Mouse (Mus musculus) limb, embryonic 14.5 days (tissue): ENCODE results near the gene Rpl23. TPM values are rescaled to one million over a fixed set of nuclear protein-coding genes. Genes with fewer than 3 reads are reported as not detected.

Experiments
- ATAC-seq: fragments of 200-750 bp; cut with Nextera tagmentation; 2 replicates; pipeline ENCODE4 v1.8.0; 2017; ENCODE audit warnings: low read depth, moderate number of reproducible peaks, moderate TSS enrichment; ENCODE audit not compliant: low FRiP score
- DNase-seq: peaks from one replicate; pipeline ENCODE4 v3.0.0-alpha.2; 2015; ENCODE audit warnings: low spot score
- H3K27ac ChIP-seq: fragments of 300-500 bp; sonication (generic); replicated peaks from 2 replicates; pipeline ENCODE4 v1.5.1; 2014; ENCODE audit warnings: low read depth, mild to moderate bottlenecking, low read length, moderate library complexity, mixed read lengths
- H3K27me3 ChIP-seq: fragments of 300-500 bp; sonication (generic); 2 replicates; pipeline ENCODE4 v1.6.1; 2014; ENCODE audit warnings: low read length, mixed read lengths; ENCODE audit not compliant: control insufficient read depth, insufficient read depth
- H3K36me3 ChIP-seq: fragments of 300-500 bp; sonication (generic); 2 replicates; pipeline ENCODE4 v1.6.1; 2014; ENCODE audit warnings: mild to moderate bottlenecking, low read length, moderate library complexity, mixed read lengths; ENCODE audit not compliant: control insufficient read depth, insufficient read depth
- H3K4me1 ChIP-seq: fragments of 300-500 bp; sonication (generic); 2 replicates; pipeline ENCODE4 v1.6.1; 2014; ENCODE audit warnings: antibody characterized with exemption, low read length, mixed read lengths; ENCODE audit not compliant: control insufficient read depth, insufficient read depth
- H3K4me2 ChIP-seq: fragments of 300-500 bp; sonication (generic); replicated peaks from 2 replicates; pipeline ENCODE4 v1.6.1; 2014; ENCODE audit warnings: low read depth, mild to moderate bottlenecking, low read length, moderate library complexity; ENCODE audit not compliant: severe bottlenecking
- H3K4me3 ChIP-seq: fragments of 300-500 bp; sonication (generic); replicated peaks from 2 replicates; pipeline ENCODE4 v1.5.1; 2014; ENCODE audit warnings: low read length
- H3K9ac ChIP-seq: fragments of 300-500 bp; sonication (generic); 2 replicates; pipeline ENCODE4 v1.6.1; 2014; ENCODE audit warnings: mild to moderate bottlenecking, low read depth, low read length, moderate library complexity; ENCODE audit not compliant: severe bottlenecking
- H3K9me3 ChIP-seq: fragments of 300-500 bp; sonication (generic); 2 replicates; pipeline ENCODE4 v1.6.1; 2016; ENCODE audit warnings: low read length; ENCODE audit not compliant: control insufficient read depth
- POLR2A ChIP-seq: fragments of 200-500 bp; IDR thresholded peaks from 2 replicates; pipeline ENCODE4 v1.8.0; 2012; ENCODE audit warnings: inconsistent platforms, mild to moderate bottlenecking, moderate library complexity, borderline replicate concordance; ENCODE audit not compliant: insufficient read depth, insufficient read length; ENCODE audit errors: extremely low read depth
- WGBS: fragments of 180-500 bp; shearing (Covaris S2); extraction: QIAGEN DNeasy Blood & Tissue Kit; methylation state at CpG from one replicate; pipeline ENCODE4 v1.1.7; 2014; 5-methylcytosine and 5-hydroxymethylcytosine counted together
- microRNA-seq: library from miRNA; unstranded; fragments of <30 nt; microRNA quantifications from one replicate; pipeline ENCODE4, GENCODE M21; 2016
- polyA plus RNA-seq, 2 experiments: library from polyadenylated mRNA; depleted of rRNA in 1 of 2; stranded (reverse) in 1 of 2; unstranded in 1 of 2; fragments of >200 nt; fragmentation: Nextera tagmentation in 1 of 2; extraction: Ambion mirVana in 1 of 2; gene quantifications; 2 replicates each; pipeline versions ENCODE4 v1.2.1 to v1.2.3; 2012 to 2014

Gene Rpl23
- polyA plus RNA-seq, 2 experiments: 764 to 903 TPM

GRCm38 (mm10) chr11:97728730-97729129, 53.5 kb downstream of the Rpl23 start:
- WGBS: 58% methylated on average over 7 of the region's 7 CpGs

GRCm38 (mm10) chr11:97728311-97728710, 53.9 kb downstream of the Rpl23 start:
- no peak overlapping the region for H3K4me3 ChIP-seq
- peaks cover 84% of the 10 kb centered on the region for H3K36me3 ChIP-seq
- DNase-seq (no peak), ATAC-seq (no peak)
- H3K9me3 ChIP-seq: no peaks in the 10 kb centered on the region
- no peak overlapping the region for H3K27ac ChIP-seq
- no peak overlapping the region for H3K4me2 ChIP-seq
- WGBS: 51% methylated on average over 7 of the region's 7 CpGs
- no peaks in the 10 kb centered on the region for H3K4me1 ChIP-seq
- H3K27me3 ChIP-seq: no peaks in the 10 kb centered on the region
- no peak overlapping the region for H3K9ac ChIP-seq
- TF ChIP-seq POLR2A: no peak

More at GRCm38 (mm10) chr11:97728730-97729129, 53.5 kb downstream of the Rpl23 start:
- ATAC-seq (no peak), DNase-seq (no peak)
- H3K4me3 ChIP-seq: no peak overlapping the region
- no peak overlapping the region for H3K4me2 ChIP-seq
- H3K9me3 ChIP-seq: no peaks in the 10 kb centered on the region
- 0 out of 2 replicates have a peak, but pooled peaks cover 2% of the 10 kb centered on the region for H3K4me1 ChIP-seq
- no peak for TF ChIP-seq POLR2A
- H3K9ac ChIP-seq: no peak overlapping the region
- H3K27ac ChIP-seq: no peak overlapping the region
- no peaks in the 10 kb centered on the region for H3K27me3 ChIP-seq
- peaks cover 79% of the 10 kb centered on the region for H3K36me3 ChIP-seq

Small RNAs within 50 kb of the gene (microRNA-seq; reads per million reads assigned to microRNA genes)
- gene Mir8102: not detected

Other genes starting within 250 kb of the Rpl23 start
- 4.0 and 5.1 TPM in 2 replicates for gene Srcin1, start 206.3 kb downstream of the Rpl23 start, polyA plus RNA-seq (2012; rRNA removed)
- gene Srcin1, start 206.3 kb downstream of the Rpl23 start, polyA plus RNA-seq (2014; fragmentation: Nextera tagmentation; extraction: Ambion mirVana): 0.39 and 0.53 TPM in 2 replicates
- 6.6 and 9.2 TPM in 2 replicates for gene Epop, start 152.7 kb downstream of the Rpl23 start, polyA plus RNA-seq (2012; rRNA removed)
- 4.4 and 4.8 TPM in 2 replicates for gene Epop, start 152.7 kb downstream of the Rpl23 start, polyA plus RNA-seq (2014; fragmentation: Nextera tagmentation; extraction: Ambion mirVana)
- gene Mllt6, start 119.0 kb downstream of the Rpl23 start, polyA plus RNA-seq (2012; rRNA removed): 28.6 and 36.0 TPM in 2 replicates
- 4.9 and 6.1 TPM in 2 replicates for gene Mllt6, start 119.0 kb downstream of the Rpl23 start, polyA plus RNA-seq (2014; fragmentation: Nextera tagmentation; extraction: Ambion mirVana)
- gene Cisd3, start 96.6 kb downstream of the Rpl23 start, polyA plus RNA-seq (2012; rRNA removed): 11.7 and 13.3 TPM in 2 replicates
- gene Cisd3, start 96.6 kb downstream of the Rpl23 start, polyA plus RNA-seq (2014; fragmentation: Nextera tagmentation; extraction: Ambion mirVana): 13.6 and 14.9 TPM in 2 replicates
- 130 and 179 TPM in 2 replicates for gene Pcgf2, start 81.9 kb downstream of the Rpl23 start, polyA plus RNA-seq (2012; rRNA removed)
- gene Pcgf2, start 81.9 kb downstream of the Rpl23 start, polyA plus RNA-seq (2014; fragmentation: Nextera tagmentation; extraction: Ambion mirVana): 18.1 and 21.5 TPM in 2 replicates
- gene Psmb3, start 79.0 kb downstream of the Rpl23 start, polyA plus RNA-seq (2012; rRNA removed): 368 and 421 TPM in 2 replicates
- 489 and 508 TPM in 2 replicates for gene Psmb3, start 79.0 kb downstream of the Rpl23 start, polyA plus RNA-seq (2014; fragmentation: Nextera tagmentation; extraction: Ambion mirVana)
- 34.4 and 37.4 TPM in 2 replicates for gene Pip4k2b, start 37.7 kb downstream of the Rpl23 start, polyA plus RNA-seq (2012; rRNA removed)
- 2.2 and 2.3 TPM in 2 replicates for gene Pip4k2b, start 37.7 kb downstream of the Rpl23 start, polyA plus RNA-seq (2014; fragmentation: Nextera tagmentation; extraction: Ambion mirVana)
- gene Cwc25, start 15.9 kb downstream of the Rpl23 start, polyA plus RNA-seq (2012; rRNA removed): 20.6 and 22.0 TPM in 2 replicates
- 11.6 and 11.7 TPM in 2 replicates for gene Cwc25, start 15.9 kb downstream of the Rpl23 start, polyA plus RNA-seq (2014; fragmentation: Nextera tagmentation; extraction: Ambion mirVana)
- gene 1700001P01Rik, start 6.5 kb downstream of the Rpl23 start, polyA plus RNA-seq (2012; rRNA removed): 0.34 TPM in 1 of 2 replicates, not detected in the other
- 0.35 TPM in 1 of 2 replicates, not detected in the other for gene 1700001P01Rik, start 6.5 kb downstream of the Rpl23 start, polyA plus RNA-seq (2014; fragmentation: Nextera tagmentation; extraction: Ambion mirVana)
- 105 and 120 TPM in 2 replicates for gene Lasp1, start 16.6 kb upstream of the Rpl23 start, polyA plus RNA-seq (2012; rRNA removed)
- 95.7 and 103 TPM in 2 replicates for gene Lasp1, start 16.6 kb upstream of the Rpl23 start, polyA plus RNA-seq (2014; fragmentation: Nextera tagmentation; extraction: Ambion mirVana)
- 12.4 and 13.3 TPM in 2 replicates for gene B230217C12Rik, start 58.3 kb upstream of the Rpl23 start, polyA plus RNA-seq (2012; rRNA removed)
- gene B230217C12Rik, start 58.3 kb upstream of the Rpl23 start, polyA plus RNA-seq (2014; fragmentation: Nextera tagmentation; extraction: Ambion mirVana): 5.3 and 7.2 TPM in 2 replicates
- 0.58 and 1.0 TPM in 2 replicates for gene Fbxo47, start 101.7 kb upstream of the Rpl23 start, polyA plus RNA-seq (2012; rRNA removed)
- 0.22 and 0.82 TPM in 2 replicates for gene Fbxo47, start 101.7 kb upstream of the Rpl23 start, polyA plus RNA-seq (2014; fragmentation: Nextera tagmentation; extraction: Ambion mirVana)
- gene Plxdc1, start 204.0 kb upstream of the Rpl23 start, polyA plus RNA-seq (2012; rRNA removed): 1.0 and 1.1 TPM in 2 replicates
- 1.1 and 1.7 TPM in 2 replicates for gene Plxdc1, start 204.0 kb upstream of the Rpl23 start, polyA plus RNA-seq (2014; fragmentation: Nextera tagmentation; extraction: Ambion mirVana)
- 2.4 and 2.7 TPM in 2 replicates for gene Arl5c, start 213.7 kb upstream of the Rpl23 start, polyA plus RNA-seq (2012; rRNA removed)
- gene Arl5c, start 213.7 kb upstream of the Rpl23 start, polyA plus RNA-seq (2014; fragmentation: Nextera tagmentation; extraction: Ambion mirVana): 6.1 and 7.4 TPM in 2 replicates
- 51.4 and 54.1 TPM in 2 replicates for gene Cacnb1, start 240.6 kb upstream of the Rpl23 start, polyA plus RNA-seq (2012; rRNA removed)
- 20.9 and 21.5 TPM in 2 replicates for gene Cacnb1, start 240.6 kb upstream of the Rpl23 start, polyA plus RNA-seq (2014; fragmentation: Nextera tagmentation; extraction: Ambion mirVana)
- gene Rpl19, start 244.3 kb upstream of the Rpl23 start, polyA plus RNA-seq (2012; rRNA removed): 1,201 and 1,869 TPM in 2 replicates
- gene Rpl19, start 244.3 kb upstream of the Rpl23 start, polyA plus RNA-seq (2014; fragmentation: Nextera tagmentation; extraction: Ambion mirVana): 1,151 and 1,199 TPM in 2 replicates